Mouse (Mus musculus) CD4-positive, CD25-positive, alpha-beta regulatory T cell, adult 9 weeks (primary cell): ENCODE measurements around the gene Smok3b. TPM values are rescaled to one million over a fixed set of nuclear protein-coding genes. Genes with fewer than 3 reads are reported as not detected.

Experiments used
- polyA plus RNA-seq: library from polyadenylated mRNA; unstranded; fragments of 100-300 nt; shearing (Covaris generic); gene quantifications from one replicate; pipeline ENCODE4 v1.2.1, GENCODE M21; 2017

Smok3b gene
- not detected for polyA plus RNA-seq

DNA sequence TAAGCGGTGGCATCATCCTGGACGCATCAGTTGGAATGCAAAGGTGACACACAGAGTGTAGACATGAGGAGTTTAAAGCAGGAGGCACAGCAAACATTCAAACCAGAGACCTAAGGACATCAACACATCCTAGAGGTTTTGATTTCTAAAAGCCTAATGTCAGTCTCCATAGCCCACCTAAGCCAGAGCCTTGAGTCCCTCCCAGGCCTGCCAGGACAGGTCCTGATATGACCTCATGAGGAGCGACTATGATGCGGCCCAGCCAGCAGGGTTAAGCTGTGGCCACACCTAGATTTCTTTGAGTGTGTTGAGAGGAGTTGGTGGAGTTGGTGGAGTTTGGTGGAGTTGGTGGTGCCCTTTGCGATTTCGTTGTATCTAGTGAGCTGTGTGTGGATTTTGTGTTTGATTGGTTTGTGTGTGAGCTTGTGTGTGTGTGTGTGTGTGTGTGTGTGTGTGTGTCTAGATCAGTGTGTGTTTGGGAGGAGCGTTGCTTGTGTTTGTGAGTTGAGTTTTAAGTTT, at the start of gene Smok3b, which contains the start of gene Smok3a:
Gene Smok3b (plus strand): TSS at position 469 of the 519 bp plus-strand sequence.
Gene Smok3a (plus strand): TSS at position 301 of the 519 bp plus-strand sequence.

DNA sequence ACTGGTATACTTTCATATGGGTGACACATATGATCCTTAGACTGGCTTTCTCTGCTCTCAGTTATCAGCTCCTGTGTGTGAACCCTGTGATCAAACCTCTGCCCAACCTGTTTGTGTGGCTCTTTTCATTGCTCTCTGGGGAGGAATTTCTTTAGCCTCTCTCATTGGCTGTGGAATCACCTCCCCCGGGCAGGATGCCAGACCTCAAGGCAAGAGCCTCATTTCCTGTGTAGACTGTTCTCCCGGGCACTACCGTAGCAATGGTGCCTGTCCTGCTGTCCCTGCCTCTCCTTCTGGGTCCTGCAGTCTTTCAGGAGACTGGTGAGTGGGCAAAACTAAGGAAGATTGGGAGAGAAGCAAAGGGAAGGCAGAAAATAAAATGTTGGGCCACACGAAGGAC, 39.9 kb upstream of the Smok3b start, which contains the start of gene Azgp1:
Gene Azgp1 (plus strand): TSS at position 221 of the 400 bp plus-strand sequence.

DNA sequence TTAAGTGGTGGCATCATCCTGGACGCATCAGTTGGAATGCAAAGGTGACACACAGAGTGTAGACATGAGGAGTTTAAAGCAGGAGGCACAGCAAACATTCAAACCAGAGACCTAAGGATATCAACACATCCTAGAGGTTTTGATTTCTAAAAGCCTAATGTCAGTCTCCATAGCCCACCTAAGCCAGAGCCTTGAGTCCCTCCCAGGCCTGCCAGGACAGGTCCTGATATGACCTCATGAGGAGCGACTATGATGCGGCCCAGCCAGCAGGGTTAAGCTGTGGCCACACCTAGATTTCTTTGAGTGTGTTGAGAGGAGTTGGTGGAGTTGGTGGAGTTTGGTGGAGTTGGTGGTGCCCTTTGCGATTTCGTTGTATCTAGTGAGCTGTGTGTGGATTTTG, 31.7 kb downstream of the Smok3b start, which contains the start of gene Smok3c:
Gene Smok3c (plus strand): TSS at position 301 of the 400 bp plus-strand sequence.

DNA sequence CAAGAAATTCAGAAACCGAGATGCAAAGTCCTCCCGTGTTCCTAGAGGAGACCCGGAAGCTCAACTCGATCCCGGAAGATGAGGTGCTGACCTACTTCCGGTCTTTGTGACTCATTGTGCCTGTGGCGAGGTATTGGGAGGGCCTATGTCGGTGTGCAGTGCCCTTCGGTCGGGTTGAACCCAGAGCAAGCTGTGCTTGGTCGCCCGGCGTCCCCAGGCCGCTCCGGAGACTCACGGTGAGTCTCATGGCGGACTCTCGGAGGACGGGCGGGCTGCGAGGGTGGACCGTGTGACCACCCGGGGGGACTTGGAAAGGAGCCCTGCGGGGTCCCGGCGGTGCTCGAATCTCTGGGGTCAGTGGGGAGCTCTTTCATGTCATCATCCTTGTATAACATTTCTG, 63.8 kb downstream of the Smok3b start, which contains the start of gene Zkscan1:
Gene Zkscan1 (plus strand): TSS at position 89 of the 400 bp plus-strand sequence.

Other genes starting within 250 kb of the Smok3b start
- gene Ppp1r35, start 242.6 kb upstream of the Smok3b start, polyA plus RNA-seq = 21.1 TPM
- 19.8 TPM for gene Mepce, start 233.8 kb upstream of the Smok3b start, polyA plus RNA-seq
- gene Zcwpw1, start 233.6 kb upstream of the Smok3b start, polyA plus RNA-seq = 13.7 TPM
- 1.3 TPM for gene Pilra, start 185.1 kb upstream of the Smok3b start, polyA plus RNA-seq
- 0.58 TPM for gene Pilrb1, start 163.3 kb upstream of the Smok3b start, polyA plus RNA-seq
- gene Pilrb2, start 149.6 kb upstream of the Smok3b start, polyA plus RNA-seq = 1.3 TPM
- gene Cyp3a13, start 99.8 kb upstream of the Smok3b start, polyA plus RNA-seq = 0.09 TPM
- gene Gjc3, start 58.3 kb upstream of the Smok3b start, polyA plus RNA-seq = not detected
- gene Azgp1, start 39.9 kb upstream of the Smok3b start, polyA plus RNA-seq = not detected
- gene Smok3a, start 168 bp upstream of the Smok3b start, polyA plus RNA-seq = not detected
- not detected for gene Smok3c, start 31.8 kb downstream of the Smok3b start, polyA plus RNA-seq
- 24.7 TPM for gene Zkscan1, start 63.7 kb downstream of the Smok3b start, polyA plus RNA-seq
- 32.2 TPM for gene Zscan21, start 95.5 kb downstream of the Smok3b start, polyA plus RNA-seq
- 24.1 TPM for gene Zfp113, start 134.3 kb downstream of the Smok3b start, polyA plus RNA-seq
- 241 TPM for gene Cops6, start 139.6 kb downstream of the Smok3b start, polyA plus RNA-seq
- 10.2 TPM for gene Ap4m1, start 150.6 kb downstream of the Smok3b start, polyA plus RNA-seq
- gene Mcm7, start 151.0 kb downstream of the Smok3b start, polyA plus RNA-seq = 89.5 TPM
- gene Taf6, start 166.0 kb downstream of the Smok3b start, polyA plus RNA-seq = 55.2 TPM
- gene Cnpy4, start 166.1 kb downstream of the Smok3b start, polyA plus RNA-seq = 20.6 TPM
- gene Mblac1, start 172.9 kb downstream of the Smok3b start, polyA plus RNA-seq = 0.35 TPM
- not detected for gene Nxpe5, start 204.5 kb downstream of the Smok3b start, polyA plus RNA-seq
- gene Lamtor4, start 234.1 kb downstream of the Smok3b start, polyA plus RNA-seq = 121 TPM
- 8.7 TPM for gene BC037034, start 242.6 kb downstream of the Smok3b start, polyA plus RNA-seq